Mouse (Mus musculus) stomach, embryonic 16.5 days (tissue): ENCODE measurements around the gene Ptprm. TPM values are rescaled to one million over a fixed set of nuclear protein-coding genes. Genes with fewer than 3 reads are reported as not detected.
A peak's percentile ranks its signal among the peaks of the same experiment; 100 is the strongest.

Source experiments
- ATAC-seq: fragments of 200-750 bp; cut with Nextera tagmentation; 2 replicates; pipeline ENCODE4 v1.8.0; 2017; ENCODE audit warnings: moderate number of reproducible peaks, moderate TSS enrichment; ENCODE audit not compliant: insufficient read depth, low FRiP score
- H3K27ac ChIP-seq: fragments of 300-500 bp; sonication (generic); 2 replicates; pipeline ENCODE4 v1.5.1; 2014; ENCODE audit warnings: low read length
- H3K27me3 ChIP-seq: fragments of 300-500 bp; sonication (generic); 2 replicates; pipeline ENCODE4 v1.6.1; 2014; ENCODE audit warnings: low read length, control low read depth, mixed read lengths; ENCODE audit not compliant: control insufficient read depth, insufficient read depth
- H3K36me3 ChIP-seq: fragments of 300-500 bp; sonication (generic); 2 replicates; pipeline ENCODE4 v1.6.1; 2014; ENCODE audit warnings: low read length; ENCODE audit not compliant: control insufficient read depth, insufficient read depth
- H3K4me1 ChIP-seq: fragments of 300-500 bp; sonication (generic); 2 replicates; pipeline ENCODE4 v1.6.1; 2014; ENCODE audit warnings: low read length, control low read depth, mixed read lengths; ENCODE audit not compliant: control insufficient read depth, insufficient read depth
- H3K4me2 ChIP-seq: fragments of 300-500 bp; sonication (generic); 2 replicates; pipeline ENCODE4 v1.6.1; 2014; ENCODE audit warnings: low read depth, low read length, mixed read lengths
- H3K4me3 ChIP-seq: fragments of 300-500 bp; sonication (generic); replicated peaks from 2 replicates; pipeline ENCODE4 v1.5.1; 2014; ENCODE audit warnings: mild to moderate bottlenecking, low read length
- H3K9ac ChIP-seq: fragments of 300-500 bp; sonication (generic); 2 replicates; pipeline ENCODE4 v1.6.1; 2014; ENCODE audit warnings: low read length
- H3K9me3 ChIP-seq: fragments of 300-500 bp; sonication (generic); replicated peaks from 2 replicates; pipeline ENCODE4 v1.6.1; 2016; ENCODE audit warnings: low read length, control low read depth; ENCODE audit not compliant: control insufficient read depth
- WGBS: fragments of 180-500 bp; shearing (Covaris S2); extraction: QIAGEN DNeasy Blood & Tissue Kit; methylation state at CpG from one replicate; pipeline ENCODE4 v1.1.7; 2014; 5-methylcytosine and 5-hydroxymethylcytosine counted together
- polyA plus RNA-seq: library from polyadenylated mRNA; unstranded; fragments of >200 nt; fragmentation: Nextera tagmentation; extraction: Ambion mirVana; gene quantifications from 2 replicates; pipeline ENCODE4 v1.2.1, GENCODE M21; 2015

Ptprm gene
- polyA plus RNA-seq, 1 experiment from 2014 or later, result 10.8 TPM

- no peak overlapping the region for H3K4me2 ChIP-seq
- H3K36me3 ChIP-seq, result no peaks in the 10 kb centered on the region
- 36% methylated on average over 8 of the region's 8 CpGs for WGBS
- no peaks in the 10 kb centered on the region for H3K9me3 ChIP-seq
- ATAC-seq, result peak; percentile 76; the same call in 1 of the 2 replicates
- H3K9ac ChIP-seq, result no peak overlapping the region
- no peak overlapping the region for H3K27ac ChIP-seq
- H3K27me3 ChIP-seq, result peaks cover 3% of the 10 kb centered on the region; the same call in 1 of the 2 replicates
- H3K4me1 ChIP-seq, result peaks cover 19% of the 10 kb centered on the region
- H3K4me3 ChIP-seq, result no peak overlapping the region
Observed at GRCm38 (mm10) chr17:66707684-66708083, 646.6 kb downstream of the Ptprm start.

- no peak overlapping the region for H3K9ac ChIP-seq
- H3K27ac ChIP-seq, result no peak overlapping the region
- WGBS, result 54% methylated on average over 11 of the region's 11 CpGs
- peaks cover 7% of the 10 kb centered on the region; the same call in 1 of the 2 replicates for H3K27me3 ChIP-seq
- no peaks in the 10 kb centered on the region for H3K9me3 ChIP-seq
- H3K4me1 ChIP-seq, result no peaks in the 10 kb centered on the region
- H3K36me3 ChIP-seq, result no peaks in the 10 kb centered on the region
- no peak for ATAC-seq
- no peak overlapping the region for H3K4me3 ChIP-seq
- no peak overlapping the region for H3K4me2 ChIP-seq
Observed at GRCm38 (mm10) chr17:66701358-66702184, 652.7 kb downstream of the Ptprm start.

- H3K4me3 ChIP-seq, result no peak overlapping the region
- ATAC-seq, result no peak
- no peak overlapping the region for H3K9ac ChIP-seq
- peaks cover 7% of the 10 kb centered on the region; the same call in 1 of the 2 replicates for H3K27me3 ChIP-seq
- no peaks in the 10 kb centered on the region for H3K9me3 ChIP-seq
- no peak overlapping the region for H3K27ac ChIP-seq
- H3K4me2 ChIP-seq, result no peak overlapping the region
- H3K4me1 ChIP-seq, result no peaks in the 10 kb centered on the region
- no peaks in the 10 kb centered on the region for H3K36me3 ChIP-seq
- 58% methylated on average over 5 of the region's 5 CpGs for WGBS
Observed at GRCm38 (mm10) chr17:66699896-66700295, 654.4 kb downstream of the Ptprm start.

- Histone ChIP-seq H3K36me3 (no peaks in the 10 kb centered on the region), H3K4me3 (no peak overlapping the region), H3K9ac (no peak overlapping the region), H3K9me3 (no peaks in the 10 kb centered on the region), H3K4me1 (no peaks in the 10 kb centered on the region), H3K27ac (no peak overlapping the region), H3K4me2 (no peak overlapping the region), H3K27me3 (peaks cover 7% of the 10 kb centered on the region; the same call in 1 of the 2 replicates)
- 86% methylated on average over 12 of the region's 12 CpGs for WGBS
- no peak for ATAC-seq
Observed at GRCm38 (mm10) chr17:66697650-66698049, 656.6 kb downstream of the Ptprm start.

- H3K36me3 ChIP-seq, result no peaks in the 10 kb centered on the region
- H3K4me3 ChIP-seq, result no peak overlapping the region
- WGBS, result 35% methylated on average over 10 of the region's 10 CpGs
- H3K9me3 ChIP-seq, result no peaks in the 10 kb centered on the region
- no peak overlapping the region for H3K4me2 ChIP-seq
- no peak for ATAC-seq
- H3K27me3 ChIP-seq, result peaks cover 7% of the 10 kb centered on the region; the same call in 1 of the 2 replicates
- H3K4me1 ChIP-seq, result no peaks in the 10 kb centered on the region
- no peak overlapping the region for H3K27ac ChIP-seq
- no peak overlapping the region for H3K9ac ChIP-seq
Observed at GRCm38 (mm10) chr17:66696531-66697172, 657.6 kb downstream of the Ptprm start.

GRCm38 (mm10) chr17:66694326-66694725 lies 659.9 kb downstream of the Ptprm start:
- peaks cover 7% of the 10 kb centered on the region; the same call in 1 of the 2 replicates for H3K27me3 ChIP-seq
- no peak overlapping the region for H3K9ac ChIP-seq
- WGBS, result 60% methylated on average over 4 of the region's 4 CpGs
- no peak overlapping the region for H3K27ac ChIP-seq
- peak; percentile 29; the same call in 1 of the 2 replicates for ATAC-seq
- no peaks in the 10 kb centered on the region for H3K4me1 ChIP-seq
- 0 out of 2 replicates have a peak overlapping the region, but pooled peaks have one; percentile 7 for H3K4me2 ChIP-seq
- no peak overlapping the region for H3K4me3 ChIP-seq
- no peaks in the 10 kb centered on the region for H3K9me3 ChIP-seq
- no peaks in the 10 kb centered on the region for H3K36me3 ChIP-seq

- H3K4me1 ChIP-seq, result no peaks in the 10 kb centered on the region
- no peak overlapping the region for H3K4me3 ChIP-seq
- 0 out of 2 replicates have a peak overlapping the region, but pooled peaks have one; percentile 7 for H3K4me2 ChIP-seq
- no peak overlapping the region for H3K9ac ChIP-seq
- no peaks in the 10 kb centered on the region for H3K9me3 ChIP-seq
- WGBS, result 54% methylated on average over 21 of the region's 21 CpGs
- peaks cover 7% of the 10 kb centered on the region; the same call in 1 of the 2 replicates for H3K27me3 ChIP-seq
- ATAC-seq, result peak; percentile 10; the same call in 1 of the 2 replicates
- no peak overlapping the region for H3K27ac ChIP-seq
- no peaks in the 10 kb centered on the region for H3K36me3 ChIP-seq
Observed at GRCm38 (mm10) chr17:66693676-66694304, 660.5 kb downstream of the Ptprm start.

GRCm38 (mm10) chr17:66692941-66693675 lies 661.1 kb downstream of the Ptprm start:
- H3K36me3 ChIP-seq, result no peaks in the 10 kb centered on the region
- H3K4me2 ChIP-seq, result no peak overlapping the region
- H3K27ac ChIP-seq, result no peak overlapping the region
- no peaks in the 10 kb centered on the region for H3K4me1 ChIP-seq
- ATAC-seq, result no peak
- H3K4me3 ChIP-seq, result no peak overlapping the region
- H3K9me3 ChIP-seq, result no peaks in the 10 kb centered on the region
- no peak overlapping the region for H3K9ac ChIP-seq
- H3K27me3 ChIP-seq, result peaks cover 7% of the 10 kb centered on the region; the same call in 1 of the 2 replicates
- 90% methylated on average over 16 of the region's 16 CpGs for WGBS
